Comparison of ENCODE assay signal across 13 mouse cellular contexts in genomic region chr10:43655082-43655671, GRCm38 (mm10).
DNase-seq lines count a peak whose midpoint lies in the region; ATAC-seq and TF ChIP-seq lines count a peak whose summit lies in the region.
"Had no signal": no experiment of that assay in that cellular context is flagged by ENCODE, and none has a peak within 500 bp of the region (broad histone marks: within the 10 kb centered on the region; RNA-seq: fewer than 3 reads in every experiment).

No protein-coding gene starts in this region.

- H3K9me3 ChIP-seq in heart, postnatal 0 days (replicated peaks; ENCODE audit: control insufficient read depth, low read length), result no peaks in the 10 kb centered on the region
- no peaks in the 10 kb centered on the region for H3K9me3 ChIP-seq in midbrain, embryonic 15.5 days
- no peaks in the 10 kb centered on the region for H3K9me3 ChIP-seq in midbrain, embryonic 10.5 days (replicated peaks)
- H3K9me3 ChIP-seq: hindbrain, embryonic 13.5 days; midbrain, embryonic 13.5 days had no signal

- intact Hi-C loops in heart, postnatal 25 days (cut with DNase I), result no loop called here

- no peak overlapping the region for H3K4me2 ChIP-seq in heart, postnatal 0 days (ENCODE audit: low read depth, low read length)
- no peak overlapping the region for H3K4me2 ChIP-seq in midbrain, embryonic 15.5 days
- H3K4me2 ChIP-seq: hindbrain, embryonic 13.5 days; limb, embryonic 13.5 days; midbrain, embryonic 13.5 days had no signal

- peak; percentile 15 for DNase-seq in adrenal gland, adult 2 months
- no peak for DNase-seq in adrenal gland, postnatal 25 days
- peak; percentile 26 for DNase-seq in heart, postnatal 0 days (ENCODE audit: low spot score)
- DNase-seq in heart, postnatal 25 days (ENCODE audit: low spot score), result no peak
- DNase-seq in midbrain, embryonic 10.5 days (ENCODE audit: low spot score), result no peak
- DNase-seq in urinary bladder, adult 2 months (ENCODE audit: low spot score), result no peak
- DNase-seq in right cerebral cortex, postnatal 25 days, result no peak
- DNase-seq: lung, adult 18-20 months had no signal

- no peak overlapping the region for H3K4me3 ChIP-seq in heart, postnatal 0 days (ENCODE audit: low read depth, low read length)
- H3K4me3 ChIP-seq in midbrain, embryonic 15.5 days, result no peak overlapping the region
- H3K4me3 ChIP-seq in midbrain, embryonic 10.5 days, result no peak overlapping the region
- H3K4me3 ChIP-seq: hindbrain, embryonic 13.5 days; limb, embryonic 13.5 days; midbrain, embryonic 13.5 days had no signal

- H3K4me1 ChIP-seq in heart, postnatal 0 days (ENCODE audit: control insufficient read depth, insufficient read depth), result peaks cover 12% of the 10 kb centered on the region; the same call in 1 of the 2 replicates
- no peaks in the 10 kb centered on the region; the same call in 1 of the 2 replicates for H3K4me1 ChIP-seq in midbrain, embryonic 15.5 days
- H3K4me1 ChIP-seq in midbrain, embryonic 10.5 days, result peaks cover 4% of the 10 kb centered on the region; the same call in 1 of the 2 replicates
- H3K4me1 ChIP-seq: hindbrain, embryonic 13.5 days had no signal

- no peak overlapping the region for H3K9ac ChIP-seq in heart, postnatal 0 days (replicated peaks; ENCODE audit: low read depth, low read length)
- no peak overlapping the region for H3K9ac ChIP-seq in midbrain, embryonic 15.5 days
- H3K9ac ChIP-seq: hindbrain, embryonic 13.5 days; limb, embryonic 13.5 days; midbrain, embryonic 13.5 days had no signal

- WGBS in heart, postnatal 0 days, result 36% methylated on average over 8 of the region's 8 CpGs
- WGBS in midbrain, embryonic 15.5 days, result 75% methylated on average over 8 of the region's 8 CpGs
- 78% methylated on average over 8 of the region's 8 CpGs for WGBS in midbrain, embryonic 10.5 days

- peak; percentile 63; the same call in 1 of the 2 replicates for ATAC-seq in heart, postnatal 0 days (ENCODE audit: insufficient read depth, low read depth)
- ATAC-seq in midbrain, embryonic 15.5 days (replicated peaks), result peak; percentile 14; the same call in 1 of the 2 replicates

- peak overlapping the region; percentile 67 for H3K27ac ChIP-seq in heart, postnatal 0 days (ENCODE audit: low read depth)
- H3K27ac ChIP-seq in midbrain, embryonic 15.5 days, result 0 out of 2 replicates have a peak overlapping the region, but pooled peaks have one; percentile 31
- no peak overlapping the region for H3K27ac ChIP-seq in midbrain, embryonic 10.5 days (replicated peaks)
- H3K27ac ChIP-seq: hindbrain, embryonic 13.5 days; limb, embryonic 13.5 days; midbrain, embryonic 13.5 days had no signal

- TF ChIP-seq EP300 in heart, postnatal 0 days (IDR thresholded peaks at IDR 0.05; ENCODE audit: low read depth), result no peak

- no peaks in the 10 kb centered on the region for H3K27me3 ChIP-seq in heart, postnatal 0 days (ENCODE audit: control insufficient read depth, insufficient read depth, low read length)
- H3K27me3 ChIP-seq in midbrain, embryonic 15.5 days (replicated peaks), result no peaks in the 10 kb centered on the region
- no peaks in the 10 kb centered on the region for H3K27me3 ChIP-seq in midbrain, embryonic 10.5 days (ENCODE audit: low read depth, poor library complexity, severe bottlenecking)
- H3K27me3 ChIP-seq: CH12.LX; hindbrain, embryonic 13.5 days; limb, embryonic 13.5 days; midbrain, embryonic 13.5 days had no signal

- no peak for TF ChIP-seq CTCF in heart, postnatal 0 days (IDR thresholded peaks at IDR 0.05; ENCODE audit: low read depth)

- H3K36me3 ChIP-seq in heart, postnatal 0 days (replicated peaks; ENCODE audit: control insufficient read depth, insufficient read depth, low read length), result no peaks in the 10 kb centered on the region
- no peaks in the 10 kb centered on the region for H3K36me3 ChIP-seq in midbrain, embryonic 15.5 days (replicated peaks)
- H3K36me3 ChIP-seq in midbrain, embryonic 10.5 days, result no peaks in the 10 kb centered on the region
- H3K36me3 ChIP-seq: hindbrain, embryonic 13.5 days; limb, embryonic 13.5 days; midbrain, embryonic 13.5 days had no signal

Comparison
In these comparisons a context has a peak if more than half of its experiments do, and no peak if none do; other contexts are left out.
1. DNase-seq: peak in adrenal gland, adult 2 months (single experiment) and heart, postnatal 0 days (single experiment); none in adrenal gland, postnatal 25 days (single experiment), heart, postnatal 25 days (single experiment), midbrain, embryonic 10.5 days (single experiment), urinary bladder, adult 2 months (single experiment) and right cerebral cortex, postnatal 25 days (single experiment).